Mouse (Mus musculus): Measurements from ENCODE around the gene Cux2.

DNA sequence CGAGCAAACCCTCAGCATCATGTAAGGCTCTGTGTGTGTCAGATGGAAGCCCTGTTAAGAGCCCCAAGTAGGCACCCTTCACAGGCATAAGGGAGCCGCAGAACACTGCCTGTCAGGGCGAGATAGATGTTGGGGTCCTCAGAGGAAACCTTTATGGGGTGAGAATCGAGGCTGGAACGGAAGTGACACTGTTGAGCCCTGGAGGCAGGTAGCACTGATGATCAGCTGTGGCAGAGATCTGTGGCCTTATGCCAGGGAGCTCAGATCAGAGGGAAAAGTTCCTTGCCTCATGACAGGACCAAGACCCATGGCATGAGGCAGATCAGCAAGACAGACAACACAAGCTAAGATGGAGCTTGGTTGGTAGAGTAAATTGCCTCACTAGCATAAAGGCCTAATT, 228.8 kb downstream of the Cux2 start:
- TF ChIP-seq CTCF (IDR thresholded peaks at IDR 0.05; ENCODE audit: borderline replicate concordance, insufficient read depth, low read depth, low read length) (no peak), POLR2A (IDR thresholded peaks at IDR 0.05; ENCODE audit: borderline replicate concordance, insufficient read depth, low read length) (no peak)

Data from cerebellum, adult 2 months (tissue).